Mouse (Mus musculus) small intestine, adult 2 months (tissue): ENCODE results near the gene Prdm16.

ENCODE experiments used
- CTCF ChIP-seq: fragments of 200-500 bp; IDR thresholded peaks from 2 replicates; pipeline ENCODE4 v1.5.1; 2012; ENCODE audit warnings: low read depth, mild to moderate bottlenecking, control low read depth, inconsistent platforms, low read length, moderate library complexity, mixed read lengths; ENCODE audit not compliant: insufficient replicate concordance, insufficient read length; ENCODE audit errors: extremely low read depth
- POLR2A ChIP-seq: fragments of 200-500 bp; IDR thresholded peaks from 2 replicates; pipeline ENCODE4 v1.6.1; 2012; ENCODE audit warnings: low read depth, mild to moderate bottlenecking, control low read depth, inconsistent platforms, low read length, moderate library complexity

- TF ChIP-seq CTCF, result no peak
- no peak for TF ChIP-seq POLR2A
Measured at GRCm38 (mm10) chr4:154410559-154410958, 226.1 kb downstream of the Prdm16 start.
